Mouse (Mus musculus): ENCODE results near the gene Cadm1. TPM values are rescaled to one million over a fixed set of nuclear protein-coding genes. Genes with fewer than 3 reads are reported as not detected.

The Cadm1 gene
- polyA plus RNA-seq, 1 experiment from 2014 or later, result 43.0 TPM

DNA sequence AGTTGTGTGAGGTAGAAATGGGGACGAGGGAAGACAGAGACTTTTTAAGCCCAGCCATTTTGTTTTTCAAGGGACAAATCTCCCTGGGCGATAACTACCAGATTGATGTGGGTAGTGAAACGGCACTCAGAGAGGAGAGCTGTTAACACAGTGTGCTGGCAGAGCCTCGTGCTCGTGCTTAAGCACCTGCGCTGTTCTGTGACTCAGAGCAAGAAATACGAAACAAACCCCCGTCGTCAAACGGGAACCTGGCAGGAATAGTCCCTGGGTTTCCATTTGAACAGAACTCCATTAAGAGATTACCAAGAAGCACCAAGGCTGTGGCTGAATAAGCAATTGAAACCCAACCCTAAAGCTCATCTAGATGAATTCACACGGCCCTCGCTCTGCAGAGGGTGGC, 225.1 kb downstream of the Cadm1 start:
- Histone ChIP-seq H3K4me1 (ENCODE audit: control insufficient read depth, insufficient read depth, low read length) (no peaks in the 10 kb centered on the region), H3K4me3 (ENCODE audit: low read length) (no peak overlapping the region), H3K27ac (ENCODE audit: low read length) (no peak overlapping the region), H3K4me2 (ENCODE audit: low read depth, low read length) (no peak overlapping the region), H3K9ac (ENCODE audit: low read depth, low read length) (no peak overlapping the region), H3K36me3 (ENCODE audit: control insufficient read depth, insufficient read depth, low read length) (no peaks in the 10 kb centered on the region), H3K9me3 (ENCODE audit: control insufficient read depth, low read length) (no peaks in the 10 kb centered on the region), H3K27me3 (replicated peaks; ENCODE audit: control insufficient read depth, insufficient read depth, low read length) (no peaks in the 10 kb centered on the region)
- 66% methylated on average over 12 of the region's 12 CpGs for WGBS
- ATAC-seq, result no peak

GRCm38 (mm10) chr9:47757798-47758197, 227.8 kb downstream of the Cadm1 start:
- Histone ChIP-seq H3K4me1 (ENCODE audit: control insufficient read depth, insufficient read depth, low read length) (no peaks in the 10 kb centered on the region), H3K9me3 (ENCODE audit: control insufficient read depth, low read length) (no peaks in the 10 kb centered on the region), H3K4me3 (ENCODE audit: low read length) (no peak overlapping the region), H3K9ac (ENCODE audit: low read depth, low read length) (no peak overlapping the region), H3K27ac (ENCODE audit: low read length) (no peak overlapping the region), H3K36me3 (ENCODE audit: control insufficient read depth, insufficient read depth, low read length) (no peaks in the 10 kb centered on the region), H3K27me3 (replicated peaks; ENCODE audit: control insufficient read depth, insufficient read depth, low read length) (no peaks in the 10 kb centered on the region), H3K4me2 (ENCODE audit: low read depth, low read length) (no peak overlapping the region)
- WGBS, result 82% methylated on average over 2 of the region's 2 CpGs
- no peak for ATAC-seq

DNA sequence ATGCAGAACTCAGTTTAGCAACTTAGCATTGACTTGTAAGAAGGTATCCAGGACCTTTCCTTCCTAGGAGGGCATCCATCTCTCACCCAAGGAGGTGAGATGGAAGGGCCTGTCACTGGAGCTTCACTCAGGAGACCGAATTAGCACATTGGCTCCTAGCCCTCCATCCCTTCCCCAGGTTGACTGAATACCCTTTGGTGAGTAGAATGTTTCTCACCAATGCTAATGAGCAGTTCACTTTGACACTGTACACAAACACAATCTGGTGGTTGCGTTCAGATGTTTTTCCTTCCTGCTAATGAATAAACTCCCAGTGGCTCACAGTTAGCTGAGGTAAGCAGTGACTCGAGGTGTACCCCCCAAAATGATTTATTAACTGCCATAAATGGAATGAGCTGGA, 228.3 kb downstream of the Cadm1 start:
- H3K9ac ChIP-seq (ENCODE audit: low read depth, low read length), result no peak overlapping the region
- H3K4me1 ChIP-seq (ENCODE audit: control insufficient read depth, insufficient read depth, low read length), result no peaks in the 10 kb centered on the region
- H3K27me3 ChIP-seq (replicated peaks; ENCODE audit: control insufficient read depth, insufficient read depth, low read length), result no peaks in the 10 kb centered on the region
- H3K4me3 ChIP-seq (ENCODE audit: low read length), result no peak overlapping the region
- H3K36me3 ChIP-seq (ENCODE audit: control insufficient read depth, insufficient read depth, low read length), result no peaks in the 10 kb centered on the region
- no peak for ATAC-seq
- H3K9me3 ChIP-seq (ENCODE audit: control insufficient read depth, low read length), result no peaks in the 10 kb centered on the region
- 61% methylated on average over 3 of the region's 3 CpGs for WGBS
- no peak overlapping the region for H3K4me2 ChIP-seq (ENCODE audit: low read depth, low read length)
- no peak overlapping the region for H3K27ac ChIP-seq (ENCODE audit: low read length)

DNA sequence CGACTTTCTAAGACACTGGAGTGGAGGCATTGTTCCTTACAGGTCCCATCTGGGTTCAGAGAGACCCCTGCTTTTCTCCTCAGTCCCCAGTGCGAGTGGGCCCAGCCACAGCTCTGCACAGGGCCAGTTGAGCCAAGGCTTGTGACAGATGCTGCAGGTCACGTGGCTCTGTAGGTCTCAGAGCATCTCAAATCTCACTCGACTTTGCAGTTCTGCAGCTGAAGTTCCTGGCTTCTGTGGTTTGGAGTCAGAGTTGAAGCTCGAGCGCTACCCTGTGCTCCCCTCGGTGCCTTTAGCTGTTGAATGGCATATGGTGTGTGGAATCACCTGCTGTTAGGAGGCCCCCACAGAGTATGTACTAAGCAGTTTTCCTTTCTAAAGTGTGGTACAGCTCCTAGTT, 229.8 kb downstream of the Cadm1 start:
- H3K9me3 ChIP-seq (ENCODE audit: control insufficient read depth, low read length), result no peaks in the 10 kb centered on the region
- H3K27me3 ChIP-seq (replicated peaks; ENCODE audit: control insufficient read depth, insufficient read depth, low read length), result no peaks in the 10 kb centered on the region
- H3K27ac ChIP-seq (ENCODE audit: low read length), result no peak overlapping the region
- ATAC-seq, result no peak
- no peak overlapping the region for H3K4me2 ChIP-seq (ENCODE audit: low read depth, low read length)
- 70% methylated on average over 7 of the region's 7 CpGs for WGBS
- H3K36me3 ChIP-seq (ENCODE audit: control insufficient read depth, insufficient read depth, low read length), result no peaks in the 10 kb centered on the region
- no peak overlapping the region for H3K9ac ChIP-seq (ENCODE audit: low read depth, low read length)
- 0 out of 2 replicates have a peak, but pooled peaks cover under 1% of the 10 kb centered on the region for H3K4me1 ChIP-seq (ENCODE audit: control insufficient read depth, insufficient read depth, low read length)
- no peak overlapping the region for H3K4me3 ChIP-seq (ENCODE audit: low read length)

DNA sequence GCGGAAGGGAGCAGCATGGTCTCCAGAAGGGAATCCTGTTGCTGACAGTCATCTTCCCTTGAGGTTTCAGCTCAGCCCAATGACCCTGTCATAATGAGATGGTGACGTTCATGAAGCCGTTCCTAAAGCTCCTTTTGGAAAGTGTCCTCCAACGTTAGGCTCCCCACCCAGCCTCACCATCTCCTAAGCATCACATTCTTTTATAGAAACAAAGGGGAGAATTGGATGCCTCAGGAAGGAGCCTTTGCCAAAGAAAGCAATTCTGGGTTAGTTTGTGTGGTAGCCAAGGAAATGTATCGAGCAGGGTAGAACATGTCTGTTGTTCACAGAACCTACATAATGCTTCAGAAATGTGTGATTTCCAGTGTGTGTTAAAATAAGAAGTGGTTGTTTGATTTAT, 231.6 kb downstream of the Cadm1 start:
- no peaks in the 10 kb centered on the region for H3K36me3 ChIP-seq (ENCODE audit: control insufficient read depth, insufficient read depth, low read length)
- ATAC-seq, result no peak
- H3K27me3 ChIP-seq (replicated peaks; ENCODE audit: control insufficient read depth, insufficient read depth, low read length), result no peaks in the 10 kb centered on the region
- WGBS, result 82% methylated on average over 5 of the region's 5 CpGs
- no peak overlapping the region for H3K4me2 ChIP-seq (ENCODE audit: low read depth, low read length)
- H3K9me3 ChIP-seq (ENCODE audit: control insufficient read depth, low read length), result no peaks in the 10 kb centered on the region
- peaks cover 9% of the 10 kb centered on the region; the same call in 1 of the 2 replicates for H3K4me1 ChIP-seq (ENCODE audit: control insufficient read depth, insufficient read depth, low read length)
- H3K27ac ChIP-seq (ENCODE audit: low read length), result no peak overlapping the region
- H3K9ac ChIP-seq (ENCODE audit: low read depth, low read length), result no peak overlapping the region
- no peak overlapping the region for H3K4me3 ChIP-seq (ENCODE audit: low read length)

GRCm38 (mm10) chr9:47762913-47763312, 232.9 kb downstream of the Cadm1 start:
- WGBS, result 76% methylated on average over 5 of the region's 5 CpGs

DNA sequence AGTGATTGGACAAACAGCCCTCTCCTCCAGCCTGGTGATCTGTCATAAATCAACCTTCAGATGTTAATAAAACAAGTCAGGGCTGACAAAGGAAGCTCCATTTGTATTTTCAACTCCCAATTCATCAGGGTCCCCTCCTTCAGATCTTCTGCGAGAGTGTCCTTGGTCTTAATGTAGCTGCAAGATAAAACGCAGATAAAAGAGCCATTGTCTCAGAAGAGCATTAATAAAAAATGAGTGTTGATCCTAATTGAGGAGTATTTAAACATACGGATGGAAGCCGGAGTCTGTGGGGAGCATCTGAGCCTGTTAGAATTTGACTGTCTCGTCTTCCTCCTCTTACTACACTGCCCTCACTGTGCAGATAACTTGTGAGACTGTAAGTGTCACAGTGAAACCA, 234.9 kb downstream of the Cadm1 start:
- Histone ChIP-seq H3K4me2 (ENCODE audit: low read depth, low read length) (no peak overlapping the region), H3K4me3 (ENCODE audit: low read length) (no peak overlapping the region), H3K27ac (ENCODE audit: low read length) (no peak overlapping the region), H3K27me3 (replicated peaks; ENCODE audit: control insufficient read depth, insufficient read depth, low read length) (no peaks in the 10 kb centered on the region), H3K9ac (ENCODE audit: low read depth, low read length) (no peak overlapping the region), H3K9me3 (ENCODE audit: control insufficient read depth, low read length) (no peaks in the 10 kb centered on the region), H3K36me3 (ENCODE audit: control insufficient read depth, insufficient read depth, low read length) (no peaks in the 10 kb centered on the region), H3K4me1 (ENCODE audit: control insufficient read depth, insufficient read depth, low read length) (peaks cover 10% of the 10 kb centered on the region; the same call in 1 of the 2 replicates)
- WGBS, result 20% methylated on average over 5 of the region's 5 CpGs
- ATAC-seq, result no peak

More at GRCm38 (mm10) chr9:47762913-47763312, 232.9 kb downstream of the Cadm1 start:
- H3K4me3 ChIP-seq (ENCODE audit: low read length), result no peak overlapping the region
- no peak overlapping the region for H3K27ac ChIP-seq (ENCODE audit: low read length)
- ATAC-seq, result no peak
- no peaks in the 10 kb centered on the region for H3K36me3 ChIP-seq (ENCODE audit: control insufficient read depth, insufficient read depth, low read length)
- H3K4me2 ChIP-seq (ENCODE audit: low read depth, low read length), result no peak overlapping the region
- peaks cover 9% of the 10 kb centered on the region; the same call in 1 of the 2 replicates for H3K4me1 ChIP-seq (ENCODE audit: control insufficient read depth, insufficient read depth, low read length)
- no peaks in the 10 kb centered on the region for H3K27me3 ChIP-seq (replicated peaks; ENCODE audit: control insufficient read depth, insufficient read depth, low read length)
- H3K9me3 ChIP-seq (ENCODE audit: control insufficient read depth, low read length), result no peaks in the 10 kb centered on the region
- no peak overlapping the region for H3K9ac ChIP-seq (ENCODE audit: low read depth, low read length)

GRCm38 (mm10) chr9:47765323-47765722, 235.3 kb downstream of the Cadm1 start:
- Histone ChIP-seq H3K4me1 (ENCODE audit: control insufficient read depth, insufficient read depth, low read length) (peaks cover 13% of the 10 kb centered on the region; the same call in 1 of the 2 replicates), H3K27me3 (replicated peaks; ENCODE audit: control insufficient read depth, insufficient read depth, low read length) (no peaks in the 10 kb centered on the region), H3K4me3 (ENCODE audit: low read length) (no peak overlapping the region), H3K36me3 (ENCODE audit: control insufficient read depth, insufficient read depth, low read length) (no peaks in the 10 kb centered on the region), H3K27ac (ENCODE audit: low read length) (no peak overlapping the region), H3K9me3 (ENCODE audit: control insufficient read depth, low read length) (no peaks in the 10 kb centered on the region), H3K9ac (ENCODE audit: low read depth, low read length) (no peak overlapping the region), H3K4me2 (ENCODE audit: low read depth, low read length) (no peak overlapping the region)
- 58% methylated on average over 13 of the region's 13 CpGs for WGBS
- ATAC-seq, result no peak

DNA sequence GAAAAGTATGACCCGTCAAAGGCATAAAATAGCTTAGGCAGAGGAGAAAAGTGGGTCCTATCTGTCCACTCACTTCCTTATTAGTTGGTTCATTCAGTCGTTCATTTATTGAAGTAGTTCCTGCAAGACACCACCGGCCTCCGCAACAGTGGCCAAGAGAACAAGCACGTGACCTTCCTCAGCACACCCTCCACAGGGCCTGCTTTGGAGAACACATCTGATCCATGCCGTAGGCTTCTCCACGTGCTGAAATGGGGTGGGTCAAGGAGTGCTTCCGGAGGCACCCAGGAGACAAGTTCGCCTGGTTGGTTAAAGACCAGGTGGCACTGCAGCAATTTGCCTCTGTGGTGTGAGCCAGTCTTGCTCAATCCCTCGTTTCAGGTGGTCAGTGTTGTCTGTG, 236.4 kb downstream of the Cadm1 start:
- Histone ChIP-seq H3K4me2 (ENCODE audit: low read depth, low read length) (no peak overlapping the region), H3K27ac (ENCODE audit: low read length) (no peak overlapping the region), H3K27me3 (replicated peaks; ENCODE audit: control insufficient read depth, insufficient read depth, low read length) (no peaks in the 10 kb centered on the region), H3K9ac (ENCODE audit: low read depth, low read length) (no peak overlapping the region), H3K36me3 (ENCODE audit: control insufficient read depth, insufficient read depth, low read length) (no peaks in the 10 kb centered on the region), H3K4me3 (ENCODE audit: low read length) (no peak overlapping the region), H3K4me1 (ENCODE audit: control insufficient read depth, insufficient read depth, low read length) (peaks cover 16% of the 10 kb centered on the region; the same call in 1 of the 2 replicates), H3K9me3 (ENCODE audit: control insufficient read depth, low read length) (no peaks in the 10 kb centered on the region)
- WGBS, result 45% methylated on average over 10 of the region's 10 CpGs
- ATAC-seq, result peak; percentile 65

GRCm38 (mm10) chr9:47770836-47771235, 240.9 kb downstream of the Cadm1 start:
- no peak for ATAC-seq
- no peaks in the 10 kb centered on the region for H3K36me3 ChIP-seq (ENCODE audit: control insufficient read depth, insufficient read depth, low read length)
- WGBS, result 43% methylated on average over 11 of the region's 11 CpGs
- no peak overlapping the region for H3K4me3 ChIP-seq (ENCODE audit: low read length)
- H3K4me1 ChIP-seq (ENCODE audit: control insufficient read depth, insufficient read depth, low read length), result 0 out of 2 replicates have a peak, but pooled peaks cover 9% of the 10 kb centered on the region
- no peaks in the 10 kb centered on the region for H3K27me3 ChIP-seq (replicated peaks; ENCODE audit: control insufficient read depth, insufficient read depth, low read length)
- H3K9me3 ChIP-seq (ENCODE audit: control insufficient read depth, low read length), result no peaks in the 10 kb centered on the region
- no peak overlapping the region for H3K4me2 ChIP-seq (ENCODE audit: low read depth, low read length)
- H3K9ac ChIP-seq (ENCODE audit: low read depth, low read length), result no peak overlapping the region
- H3K27ac ChIP-seq (ENCODE audit: low read length), result no peak overlapping the region

Data from intestine, embryonic 16.5 days (tissue).